Mouse (Mus musculus): Measurements from ENCODE around the gene Lemd2. TPM values are rescaled to one million over a fixed set of nuclear protein-coding genes. Genes with fewer than 3 reads are reported as not detected.

The Lemd2 gene
- polyA plus RNA-seq, 1 experiment from 2014 or later: 12.0 TPM

- Histone ChIP-seq H3K9ac (replicated peaks; ENCODE audit: low read length) (no peak overlapping the region), H3K4me3 (ENCODE audit: low read depth, low read length) (no peak overlapping the region), H3K27me3 (ENCODE audit: control insufficient read depth, insufficient read depth, low read length) (no peaks in the 10 kb centered on the region), H3K27ac (replicated peaks; ENCODE audit: low read depth, low read length) (no peak overlapping the region), H3K4me2 (ENCODE audit: low read depth, low read length) (no peak overlapping the region), H3K9me3 (replicated peaks; ENCODE audit: control insufficient read depth, low read length) (no peaks in the 10 kb centered on the region), H3K36me3 (replicated peaks; ENCODE audit: control insufficient read depth, insufficient read depth, low read depth, low read length) (no peaks in the 10 kb centered on the region), H3K4me1 (ENCODE audit: control insufficient read depth, insufficient read depth, low read length) (no peaks in the 10 kb centered on the region; the same call in 1 of the 2 replicates)
- WGBS: 84% methylated on average over 5 of the region's 5 CpGs
- no peak for ATAC-seq (replicated peaks; ENCODE audit: insufficient number of reproducible peaks, low FRiP score, low TSS enrichment, low read depth)
- no peak for DNase-seq (ENCODE audit: low spot score)
Measured at GRCm38 (mm10) chr17:27171121-27171520, 33.1 kb downstream of the Lemd2 start.

GRCm38 (mm10) chr17:27169952-27170695 is 34.1 kb downstream of the Lemd2 start:
- ATAC-seq (replicated peaks; ENCODE audit: insufficient number of reproducible peaks, low FRiP score, low TSS enrichment, low read depth): peak; percentile 70

GRCm38 (mm10) chr17:27168569-27168968 is 35.7 kb downstream of the Lemd2 start:
- Histone ChIP-seq H3K9ac (replicated peaks; ENCODE audit: low read length) (no peak overlapping the region), H3K4me1 (ENCODE audit: control insufficient read depth, insufficient read depth, low read length) (no peaks in the 10 kb centered on the region; the same call in 1 of the 2 replicates), H3K36me3 (replicated peaks; ENCODE audit: control insufficient read depth, insufficient read depth, low read depth, low read length) (no peaks in the 10 kb centered on the region), H3K4me3 (ENCODE audit: low read depth, low read length) (no peak overlapping the region), H3K4me2 (ENCODE audit: low read depth, low read length) (no peak overlapping the region), H3K27ac (replicated peaks; ENCODE audit: low read depth, low read length) (no peak overlapping the region), H3K27me3 (ENCODE audit: control insufficient read depth, insufficient read depth, low read length) (no peaks in the 10 kb centered on the region), H3K9me3 (replicated peaks; ENCODE audit: control insufficient read depth, low read length) (no peaks in the 10 kb centered on the region)
- ATAC-seq (replicated peaks; ENCODE audit: insufficient number of reproducible peaks, low FRiP score, low TSS enrichment, low read depth): no peak
- no peak for DNase-seq (ENCODE audit: low spot score)
- WGBS: 90% methylated on average over 4 of the region's 4 CpGs

More at GRCm38 (mm10) chr17:27169952-27170695, 34.1 kb downstream of the Lemd2 start:
- H3K9me3 ChIP-seq (replicated peaks; ENCODE audit: control insufficient read depth, low read length): no peaks in the 10 kb centered on the region
- H3K27me3 ChIP-seq (ENCODE audit: control insufficient read depth, insufficient read depth, low read length): no peaks in the 10 kb centered on the region
- no peak overlapping the region for H3K4me2 ChIP-seq (ENCODE audit: low read depth, low read length)
- H3K9ac ChIP-seq (replicated peaks; ENCODE audit: low read length): 0 out of 2 replicates have a peak overlapping the region, but pooled peaks have one; percentile 5
- peak; percentile 83 for DNase-seq (ENCODE audit: low spot score)
- H3K4me3 ChIP-seq (ENCODE audit: low read depth, low read length): no peak overlapping the region
- 54% methylated on average over 11 of the region's 11 CpGs for WGBS
- peak overlapping the region; percentile 79 for H3K27ac ChIP-seq (replicated peaks; ENCODE audit: low read depth, low read length)
- H3K36me3 ChIP-seq (replicated peaks; ENCODE audit: control insufficient read depth, insufficient read depth, low read depth, low read length): no peaks in the 10 kb centered on the region
- H3K4me1 ChIP-seq (ENCODE audit: control insufficient read depth, insufficient read depth, low read length): no peaks in the 10 kb centered on the region; the same call in 1 of the 2 replicates

- ATAC-seq (replicated peaks; ENCODE audit: insufficient number of reproducible peaks, low FRiP score, low TSS enrichment, low read depth) (no peak), DNase-seq (ENCODE audit: low spot score) (no peak)
- Histone ChIP-seq H3K4me3 (ENCODE audit: low read depth, low read length) (no peak within 1 kb of the TSS), H3K27me3 (ENCODE audit: control insufficient read depth, insufficient read depth, low read length) (no peaks in the 10 kb centered on the region), H3K4me1 (ENCODE audit: control insufficient read depth, insufficient read depth, low read length) (no peaks in the 10 kb centered on the region; the same call in 1 of the 2 replicates), H3K27ac (replicated peaks; ENCODE audit: low read depth, low read length) (no peak within 1 kb of the TSS), H3K9ac (replicated peaks; ENCODE audit: low read length) (no peak within 1 kb of the TSS), H3K36me3 (replicated peaks; ENCODE audit: control insufficient read depth, insufficient read depth, low read depth, low read length) (no peaks in the 10 kb centered on the region), H3K4me2 (ENCODE audit: low read depth, low read length) (no peak within 1 kb of the TSS), H3K9me3 (replicated peaks; ENCODE audit: control insufficient read depth, low read length) (no peaks in the 10 kb centered on the region)
- WGBS: 56% methylated on average over 4 of the region's 4 CpGs
Measured at GRCm38 (mm10) chr17:27167545-27167944, 36.7 kb downstream of the Lemd2 start, which contains the start of gene Ip6k3. Gene Ip6k3, minus strand, starts transcription at chr17:27167795.

GRCm38 (mm10) chr17:27166901-27167300 is 37.4 kb downstream of the Lemd2 start:
- H3K4me3 ChIP-seq (ENCODE audit: low read depth, low read length): no peak overlapping the region
- H3K9me3 ChIP-seq (replicated peaks; ENCODE audit: control insufficient read depth, low read length): no peaks in the 10 kb centered on the region
- H3K27me3 ChIP-seq (ENCODE audit: control insufficient read depth, insufficient read depth, low read length): no peaks in the 10 kb centered on the region
- no peak overlapping the region for H3K9ac ChIP-seq (replicated peaks; ENCODE audit: low read length)
- no peaks in the 10 kb centered on the region for H3K36me3 ChIP-seq (replicated peaks; ENCODE audit: control insufficient read depth, insufficient read depth, low read depth, low read length)
- H3K4me1 ChIP-seq (ENCODE audit: control insufficient read depth, insufficient read depth, low read length): no peaks in the 10 kb centered on the region; the same call in 1 of the 2 replicates
- H3K4me2 ChIP-seq (ENCODE audit: low read depth, low read length): no peak overlapping the region
- H3K27ac ChIP-seq (replicated peaks; ENCODE audit: low read depth, low read length): no peak overlapping the region
- 83% methylated on average over 6 of the region's 6 CpGs for WGBS
- ATAC-seq (replicated peaks; ENCODE audit: insufficient number of reproducible peaks, low FRiP score, low TSS enrichment, low read depth) (no peak), DNase-seq (ENCODE audit: low spot score) (no peak)

GRCm38 (mm10) chr17:27165054-27165773 is 39.1 kb downstream of the Lemd2 start:
- H3K27ac ChIP-seq (replicated peaks; ENCODE audit: low read depth, low read length): no peak overlapping the region
- H3K27me3 ChIP-seq (ENCODE audit: control insufficient read depth, insufficient read depth, low read length): no peaks in the 10 kb centered on the region
- DNase-seq (ENCODE audit: low spot score): peak; percentile 69
- no peak; the same call in 1 of the 2 replicates for ATAC-seq (replicated peaks; ENCODE audit: insufficient number of reproducible peaks, low FRiP score, low TSS enrichment, low read depth)
- WGBS: 70% methylated on average over 8 of the region's 8 CpGs
- H3K4me3 ChIP-seq (ENCODE audit: low read depth, low read length): no peak overlapping the region
- H3K9ac ChIP-seq (replicated peaks; ENCODE audit: low read length): no peak overlapping the region
- no peaks in the 10 kb centered on the region; the same call in 1 of the 2 replicates for H3K4me1 ChIP-seq (ENCODE audit: control insufficient read depth, insufficient read depth, low read length)
- no peaks in the 10 kb centered on the region for H3K36me3 ChIP-seq (replicated peaks; ENCODE audit: control insufficient read depth, insufficient read depth, low read depth, low read length)
- H3K9me3 ChIP-seq (replicated peaks; ENCODE audit: control insufficient read depth, low read length): no peaks in the 10 kb centered on the region
- no peak overlapping the region for H3K4me2 ChIP-seq (ENCODE audit: low read depth, low read length)

GRCm38 (mm10) chr17:27160905-27161304 is 43.4 kb downstream of the Lemd2 start:
- H3K4me1 ChIP-seq (ENCODE audit: control insufficient read depth, insufficient read depth, low read length): no peaks in the 10 kb centered on the region
- DNase-seq (ENCODE audit: low spot score): no peak
- no peak overlapping the region for H3K4me3 ChIP-seq (ENCODE audit: low read depth, low read length)
- no peak overlapping the region for H3K27ac ChIP-seq (replicated peaks; ENCODE audit: low read depth, low read length)
- no peak overlapping the region for H3K9ac ChIP-seq (replicated peaks; ENCODE audit: low read length)
- H3K9me3 ChIP-seq (replicated peaks; ENCODE audit: control insufficient read depth, low read length): no peaks in the 10 kb centered on the region
- H3K36me3 ChIP-seq (replicated peaks; ENCODE audit: control insufficient read depth, insufficient read depth, low read depth, low read length): no peaks in the 10 kb centered on the region
- 59% methylated on average over 4 of the region's 4 CpGs for WGBS
- no peaks in the 10 kb centered on the region for H3K27me3 ChIP-seq (ENCODE audit: control insufficient read depth, insufficient read depth, low read length)
- no peak overlapping the region for H3K4me2 ChIP-seq (ENCODE audit: low read depth, low read length)
- ATAC-seq (replicated peaks; ENCODE audit: insufficient number of reproducible peaks, low FRiP score, low TSS enrichment, low read depth): no peak

- H3K4me3 ChIP-seq (ENCODE audit: low read depth, low read length): no peak overlapping the region
- no peaks in the 10 kb centered on the region for H3K4me1 ChIP-seq (ENCODE audit: control insufficient read depth, insufficient read depth, low read length)
- H3K9me3 ChIP-seq (replicated peaks; ENCODE audit: control insufficient read depth, low read length): no peaks in the 10 kb centered on the region
- no peaks in the 10 kb centered on the region for H3K36me3 ChIP-seq (replicated peaks; ENCODE audit: control insufficient read depth, insufficient read depth, low read depth, low read length)
- WGBS: 67% methylated on average over 7 of the region's 7 CpGs
- DNase-seq (ENCODE audit: low spot score) (no peak), ATAC-seq (replicated peaks; ENCODE audit: insufficient number of reproducible peaks, low FRiP score, low TSS enrichment, low read depth) (no peak)
- no peak overlapping the region for H3K4me2 ChIP-seq (ENCODE audit: low read depth, low read length)
- H3K9ac ChIP-seq (replicated peaks; ENCODE audit: low read length): no peak overlapping the region
- no peaks in the 10 kb centered on the region for H3K27me3 ChIP-seq (ENCODE audit: control insufficient read depth, insufficient read depth, low read length)
- H3K27ac ChIP-seq (replicated peaks; ENCODE audit: low read depth, low read length): no peak overlapping the region
Measured at GRCm38 (mm10) chr17:27159169-27159568, 45.1 kb downstream of the Lemd2 start.

All from embryonic facial prominence, embryonic 11.5 days (tissue).